Mouse (Mus musculus): ENCODE measurements around the gene Cdc73.
"Not testable (repeated sequence)": the region's sequence is repeated elsewhere in the genome, so short reads cannot be mapped to it uniquely, and the experiment has no call there.

Gene Cdc73

DNA sequence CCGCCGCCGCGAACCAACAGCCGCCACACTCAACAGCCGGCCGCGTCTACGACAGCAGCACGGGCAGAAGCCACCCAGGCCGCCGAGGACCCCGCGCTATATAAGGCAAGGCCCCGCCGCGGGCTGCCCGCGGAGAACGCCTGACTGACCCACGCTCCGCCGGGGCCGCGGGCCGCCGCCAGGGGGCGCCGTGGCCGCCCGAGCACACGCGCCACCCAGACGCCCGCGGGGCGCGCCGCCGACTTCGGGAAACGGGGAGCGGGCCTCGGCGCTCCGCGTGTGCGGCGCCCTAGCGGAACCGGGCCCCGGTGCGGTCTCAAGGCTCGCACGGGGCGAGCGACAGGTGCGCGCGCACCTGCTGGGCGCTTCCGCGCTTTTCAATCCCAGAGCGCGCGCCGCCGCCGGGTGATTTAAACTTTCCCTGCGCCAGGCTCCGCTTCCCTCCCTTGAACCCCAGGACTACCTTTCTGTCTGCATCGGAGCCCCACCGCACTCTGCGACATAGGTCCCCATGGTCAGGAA, at the start of gene Cdc73:
Cdc73 (minus strand) TSS at position 153 of the 522 bp plus-strand sequence.
- in situ Hi-C loops (cut with MboI; ENCODE audit: low pct_unique_long_range_greater_than_20kb in 1 of 2, low sequenced_read_pairs in 2 of 2, unreplicated experiment in 1 of 2) = no loop called here

GRCm38 (mm10) chr1:143745871-143746270, 43.2 kb upstream of the Cdc73 start:
- in situ Hi-C loops (cut with MboI; ENCODE audit: low pct_unique_long_range_greater_than_20kb in 1 of 2, low sequenced_read_pairs in 2 of 2, unreplicated experiment in 1 of 2) = no loop called here

DNA sequence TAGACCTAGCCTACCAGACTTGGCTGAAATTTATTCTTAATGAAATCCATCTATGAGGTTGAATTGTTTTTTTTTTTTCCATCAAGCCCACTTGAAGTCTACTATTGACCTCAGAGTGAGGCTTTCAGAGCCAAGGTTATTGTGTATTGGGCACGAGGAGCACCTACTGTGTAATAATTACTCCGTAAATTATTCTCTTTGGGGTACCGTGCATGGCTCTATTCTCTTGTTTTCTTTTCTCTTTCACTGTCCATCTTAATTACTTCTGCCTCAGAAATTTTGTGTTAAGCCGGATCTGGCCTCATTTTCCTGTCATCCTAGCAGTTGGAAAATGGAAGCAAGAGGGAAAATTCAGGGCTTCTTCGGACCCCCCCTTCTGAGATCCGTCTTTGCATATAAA, 39.5 kb upstream of the Cdc73 start:
- in situ Hi-C loops (cut with MboI; ENCODE audit: low pct_unique_long_range_greater_than_20kb in 1 of 2, low sequenced_read_pairs in 2 of 2, unreplicated experiment in 1 of 2) = loop anchor here in 1 of 2 experiments (5.0 kb wide), 1 partner anchor 35 kb away; the partner anchor contains the start of genes Trove2 and Uchl5

- in situ Hi-C loops (cut with MboI; ENCODE audit: low pct_unique_long_range_greater_than_20kb in 1 of 2, low sequenced_read_pairs in 2 of 2, unreplicated experiment in 1 of 2) = loop anchor here in 1 of 2 experiments (5.0 kb wide), 1 partner anchor 36 kb away; the partner anchor contains the start of genes Trove2 and Uchl5
Measured at GRCm38 (mm10) chr1:143741331-143741730, 38.6 kb upstream of the Cdc73 start.

DNA sequence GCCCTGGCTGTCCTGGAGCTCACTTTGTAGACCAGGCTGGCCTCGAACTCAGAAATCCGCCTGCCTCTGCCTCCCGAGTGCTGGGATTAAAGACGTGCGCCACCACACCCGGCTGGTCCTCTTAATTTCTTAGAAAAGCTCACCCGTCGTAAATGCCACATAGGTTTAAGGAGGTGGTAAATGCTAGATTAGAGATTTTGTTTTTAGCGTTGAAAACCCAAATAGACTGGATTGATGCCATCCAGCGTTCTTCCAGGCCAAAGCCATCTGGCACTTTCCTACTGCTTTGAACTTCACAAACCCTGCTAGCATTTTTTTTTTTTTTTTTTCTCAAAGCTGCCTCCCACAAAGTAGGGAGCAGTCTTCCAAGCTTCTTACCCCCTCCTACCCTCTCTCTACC, 37.9 kb upstream of the Cdc73 start:
- in situ Hi-C loops (cut with MboI; ENCODE audit: low pct_unique_long_range_greater_than_20kb in 1 of 2, low sequenced_read_pairs in 2 of 2, unreplicated experiment in 1 of 2) = loop anchor here in 1 of 2 experiments (5.0 kb wide), 1 partner anchor 37 kb away; the partner anchor contains the start of genes Trove2 and Uchl5

DNA sequence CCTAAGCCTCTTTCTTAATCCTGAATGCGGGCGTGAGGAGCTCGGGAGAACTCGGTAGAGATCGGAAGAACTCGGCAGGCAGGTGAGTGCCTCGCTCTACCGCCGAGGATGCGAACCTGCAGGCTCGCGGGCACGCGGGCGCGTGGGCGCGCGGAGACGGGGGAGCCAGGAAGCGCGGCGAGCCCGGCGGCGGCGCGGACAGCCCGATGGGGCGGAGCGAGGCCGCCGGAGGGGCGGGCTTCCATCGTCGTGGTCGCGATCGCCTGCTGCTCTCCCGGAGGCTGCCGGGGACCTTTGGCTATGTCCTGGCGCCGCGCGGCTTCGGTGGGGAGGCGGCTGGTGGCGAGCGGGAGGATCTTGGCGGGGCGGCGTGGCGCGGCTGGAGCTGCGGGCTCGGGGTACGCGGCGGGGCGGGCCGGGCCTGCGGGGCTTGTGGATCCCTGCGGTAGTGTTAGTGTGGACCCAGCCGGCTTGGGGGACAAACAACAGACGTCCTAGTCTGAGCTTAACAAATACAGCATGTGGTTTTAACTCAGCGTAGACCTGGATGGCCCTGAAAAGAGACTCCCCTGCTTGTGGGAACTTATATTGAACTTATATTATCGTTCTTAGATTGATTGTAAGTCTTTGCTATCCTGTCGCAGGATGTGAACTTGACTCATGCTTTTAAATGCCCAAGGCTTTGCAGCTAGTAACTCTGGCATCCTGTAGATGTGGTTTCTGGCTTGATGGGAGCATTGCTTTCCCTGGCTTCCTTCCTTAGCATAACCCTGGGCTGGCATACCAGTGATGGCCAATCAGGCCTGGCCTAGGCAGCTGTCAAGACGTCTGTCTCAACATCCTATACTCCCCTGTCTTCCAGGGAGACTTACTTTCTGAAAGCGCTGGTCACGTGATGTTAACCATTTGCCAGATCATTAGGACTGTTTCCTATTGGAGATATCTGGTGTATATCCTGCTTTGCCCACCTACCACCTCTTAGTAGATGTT, 37.0 kb upstream of the Cdc73 start:
- in situ Hi-C loops (cut with MboI; ENCODE audit: low pct_unique_long_range_greater_than_20kb in 1 of 2, low sequenced_read_pairs in 2 of 2, unreplicated experiment in 1 of 2) = loop anchor here in 1 of 2 experiments (5.0 kb wide), 1 partner anchor 38 kb away; the partner anchor contains the start of genes Trove2 and Uchl5

DNA sequence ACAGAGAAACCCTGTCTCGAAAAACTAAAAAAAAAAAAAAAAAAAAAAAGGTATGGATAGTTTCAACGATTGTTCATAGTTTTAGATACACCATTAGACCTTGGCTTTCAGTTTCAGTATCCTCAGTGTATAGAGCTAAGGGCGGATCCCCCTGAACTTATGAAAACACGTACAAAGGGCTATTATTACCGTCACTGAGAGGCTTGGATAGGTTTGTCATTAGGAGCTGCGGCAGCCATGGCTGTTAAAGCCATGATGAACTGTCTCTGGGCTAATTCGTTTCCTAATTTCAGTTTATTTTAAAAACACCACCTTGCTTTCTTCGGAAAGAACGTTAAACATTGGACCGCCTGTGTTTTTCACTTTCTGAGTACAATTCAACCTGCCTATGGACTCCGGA, 36.1 kb upstream of the Cdc73 start:
- in situ Hi-C loops (cut with MboI; ENCODE audit: low pct_unique_long_range_greater_than_20kb in 1 of 2, low sequenced_read_pairs in 2 of 2, unreplicated experiment in 1 of 2) = no loop called here

DNA sequence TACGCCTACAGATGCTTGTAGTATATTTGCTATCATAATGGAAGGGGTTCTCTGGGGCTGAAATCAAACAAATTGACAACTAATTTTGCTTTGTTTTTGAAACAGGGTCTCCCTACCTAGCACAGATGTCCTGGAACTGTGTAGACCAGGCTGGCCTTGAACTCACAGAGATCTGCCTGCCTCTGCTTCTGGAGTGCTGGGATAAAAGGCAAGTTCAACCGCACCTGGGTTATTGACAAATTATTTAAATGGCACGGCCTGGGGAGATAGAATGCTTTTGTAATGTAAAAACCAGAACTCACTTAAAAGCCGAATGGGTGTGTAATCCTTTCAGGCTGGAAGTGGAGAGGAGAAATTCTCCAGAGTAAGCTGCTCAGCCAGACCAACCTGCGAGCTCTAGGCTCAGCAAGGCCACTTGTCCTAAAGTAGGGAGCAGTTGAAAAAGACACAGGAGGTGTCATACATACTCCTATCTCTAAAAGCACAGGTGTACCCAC, 31.3 kb upstream of the Cdc73 start:
- in situ Hi-C loops (cut with MboI; ENCODE audit: low pct_unique_long_range_greater_than_20kb in 1 of 2, low sequenced_read_pairs in 2 of 2, unreplicated experiment in 1 of 2) = no loop called here

GRCm38 (mm10) chr1:143731691-143732090, 29.0 kb upstream of the Cdc73 start:
- in situ Hi-C loops (cut with MboI; ENCODE audit: low pct_unique_long_range_greater_than_20kb in 1 of 2, low sequenced_read_pairs in 2 of 2, unreplicated experiment in 1 of 2) = no loop called here

- in situ Hi-C loops (cut with MboI; ENCODE audit: low pct_unique_long_range_greater_than_20kb in 1 of 2, low sequenced_read_pairs in 2 of 2, unreplicated experiment in 1 of 2) = no loop called here
Measured at GRCm38 (mm10) chr1:143730899-143731298, 28.2 kb upstream of the Cdc73 start.

GRCm38 (mm10) chr1:143727701-143728445, 25.2 kb upstream of the Cdc73 start:
- in situ Hi-C loops (cut with MboI; ENCODE audit: low pct_unique_long_range_greater_than_20kb in 1 of 2, low sequenced_read_pairs in 2 of 2, unreplicated experiment in 1 of 2) = no loop called here

DNA sequence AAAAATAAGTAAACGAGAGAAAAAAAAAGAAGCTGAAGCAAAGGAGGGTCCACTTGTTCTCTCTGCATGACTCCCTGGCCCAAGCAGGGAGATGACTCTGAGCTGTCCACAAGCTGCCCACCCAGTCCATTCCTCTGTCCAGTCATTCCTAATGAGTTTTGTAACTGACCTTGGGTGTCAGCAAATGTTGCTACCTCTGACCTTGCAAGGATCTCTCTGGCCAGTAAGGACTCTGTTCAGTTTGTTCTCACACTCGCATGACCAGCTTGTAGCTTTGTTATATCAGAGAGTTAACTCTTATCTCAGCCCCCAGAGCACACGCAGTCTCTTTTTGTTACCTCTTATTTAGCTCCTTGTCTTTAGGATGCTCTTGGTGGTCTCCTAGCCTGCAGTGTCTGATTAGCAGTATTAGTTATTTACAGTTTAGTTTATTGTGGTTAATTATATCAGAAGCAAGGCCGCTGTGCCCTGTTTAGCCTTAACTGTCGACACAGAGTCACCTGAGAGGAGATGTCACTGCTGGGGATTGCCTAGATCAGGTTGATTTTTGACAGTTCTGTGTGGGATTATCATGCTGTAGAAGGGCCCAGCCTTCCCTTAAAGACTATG, 21.9 kb upstream of the Cdc73 start:
- in situ Hi-C loops (cut with MboI; ENCODE audit: low pct_unique_long_range_greater_than_20kb in 1 of 2, low sequenced_read_pairs in 2 of 2, unreplicated experiment in 1 of 2) = no loop called here

DNA sequence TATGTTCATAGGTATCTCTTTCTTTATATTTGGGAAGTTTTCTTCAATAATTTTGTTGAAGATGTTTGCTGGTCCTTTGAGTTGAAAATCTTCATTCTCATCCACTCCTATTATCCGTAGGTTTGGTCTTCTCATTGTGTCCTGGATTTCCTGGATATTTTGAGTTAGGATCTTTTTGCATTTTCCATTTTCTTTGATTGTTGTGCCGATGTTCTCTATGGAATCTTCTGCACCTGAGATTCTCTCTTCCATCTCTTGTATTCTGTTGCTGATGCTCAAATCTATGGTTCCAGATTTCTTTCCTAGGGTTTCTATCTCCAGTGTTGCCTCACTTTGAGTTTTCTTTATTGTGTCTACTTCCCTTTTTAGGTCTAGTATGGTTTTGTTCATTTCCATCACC, 13.3 kb upstream of the Cdc73 start, which contains the start of gene Glrx2:
Glrx2 (plus strand) TSS at position 301 of the 400 bp plus-strand sequence.
- in situ Hi-C loops (cut with MboI; ENCODE audit: low pct_unique_long_range_greater_than_20kb in 1 of 2, low sequenced_read_pairs in 2 of 2, unreplicated experiment in 1 of 2) = not testable (repeated sequence)

DNA sequence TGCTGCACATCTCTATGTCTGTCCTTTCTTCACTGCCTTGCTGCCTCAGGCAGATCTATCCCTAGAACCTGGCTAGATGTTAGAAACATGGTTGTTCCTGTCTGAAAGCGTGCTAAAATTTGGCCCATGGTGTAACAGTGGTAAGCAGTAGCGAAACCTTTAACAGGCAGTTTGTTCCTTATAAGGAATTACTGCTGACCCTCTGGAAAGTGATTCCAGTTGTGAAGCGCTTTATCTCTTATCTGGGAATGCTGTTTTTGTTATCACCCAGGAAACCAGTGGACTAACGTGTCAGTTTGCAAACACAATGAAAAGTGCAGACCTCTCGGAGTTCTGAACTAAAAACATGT, 7.9 kb upstream of the Cdc73 start:
- in situ Hi-C loops (cut with MboI; ENCODE audit: low pct_unique_long_range_greater_than_20kb in 1 of 2, low sequenced_read_pairs in 2 of 2, unreplicated experiment in 1 of 2) = no loop called here

DNA sequence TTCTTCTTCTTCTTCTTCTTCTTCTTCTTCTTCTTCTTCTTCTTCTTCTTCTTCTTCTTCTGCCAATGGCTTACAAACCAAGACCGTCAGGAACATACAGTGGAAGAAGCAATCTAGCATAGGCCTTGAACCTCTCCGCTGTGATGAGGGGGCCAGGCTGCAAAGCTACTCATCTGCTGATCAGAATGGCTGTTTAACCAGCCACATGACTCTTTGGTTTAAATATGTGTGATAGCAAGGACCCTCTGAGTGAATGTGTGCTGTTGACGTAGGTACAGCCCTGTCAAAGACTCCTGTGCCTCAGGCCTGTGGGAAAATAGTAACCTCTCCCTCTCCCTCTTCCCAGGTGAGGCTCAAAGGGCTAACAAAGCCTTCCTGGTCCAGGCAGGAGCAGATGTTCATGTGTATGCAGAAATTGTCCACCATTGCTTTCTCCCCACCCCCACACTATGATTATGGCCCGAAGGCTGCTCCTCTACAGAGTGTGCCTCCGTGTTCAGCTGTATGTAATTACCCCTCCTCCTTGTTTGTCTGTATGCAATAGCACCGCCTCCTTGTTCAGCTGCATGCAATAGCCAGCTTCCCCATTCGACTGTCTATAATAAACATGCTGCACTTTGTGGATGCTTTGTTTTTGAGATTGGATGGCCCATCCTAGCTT, 7.4 kb upstream of the Cdc73 start:
- in situ Hi-C loops (cut with MboI; ENCODE audit: low pct_unique_long_range_greater_than_20kb in 1 of 2, low sequenced_read_pairs in 2 of 2, unreplicated experiment in 1 of 2) = no loop called here

GRCm38 (mm10) chr1:143708361-143708760, 5.7 kb upstream of the Cdc73 start:
- in situ Hi-C loops (cut with MboI; ENCODE audit: low pct_unique_long_range_greater_than_20kb in 1 of 2, low sequenced_read_pairs in 2 of 2, unreplicated experiment in 1 of 2) = no loop called here

- in situ Hi-C loops (cut with MboI; ENCODE audit: low pct_unique_long_range_greater_than_20kb in 1 of 2, low sequenced_read_pairs in 2 of 2, unreplicated experiment in 1 of 2) = no loop called here
Measured at GRCm38 (mm10) chr1:143707006-143707405, 4.3 kb upstream of the Cdc73 start.

Data from mouse embryonic stem cell (cell line).